Mouse (Mus musculus) bone marrow macrophage, adult 2 months (primary cell): ENCODE measurements at regions not wholly inside any gene's neighbourhood (a gene's known extent, or its start where the extent isn't known, plus 50 kb on each side); places are given as distances from the start of the nearest gene placed in this dataset.

Experiments
- CTCF ChIP-seq: IDR thresholded peaks from 2 replicates; pipeline ENCODE4 v1.5.1; 2012; ENCODE audit warnings: low read depth, mild to moderate bottlenecking, low read length, moderate library complexity
- POLR2A ChIP-seq: IDR thresholded peaks from 2 replicates; pipeline ENCODE4 v1.6.1; 2012; ENCODE audit warnings: mild to moderate bottlenecking, low read depth, low read length, borderline replicate concordance

DNA sequence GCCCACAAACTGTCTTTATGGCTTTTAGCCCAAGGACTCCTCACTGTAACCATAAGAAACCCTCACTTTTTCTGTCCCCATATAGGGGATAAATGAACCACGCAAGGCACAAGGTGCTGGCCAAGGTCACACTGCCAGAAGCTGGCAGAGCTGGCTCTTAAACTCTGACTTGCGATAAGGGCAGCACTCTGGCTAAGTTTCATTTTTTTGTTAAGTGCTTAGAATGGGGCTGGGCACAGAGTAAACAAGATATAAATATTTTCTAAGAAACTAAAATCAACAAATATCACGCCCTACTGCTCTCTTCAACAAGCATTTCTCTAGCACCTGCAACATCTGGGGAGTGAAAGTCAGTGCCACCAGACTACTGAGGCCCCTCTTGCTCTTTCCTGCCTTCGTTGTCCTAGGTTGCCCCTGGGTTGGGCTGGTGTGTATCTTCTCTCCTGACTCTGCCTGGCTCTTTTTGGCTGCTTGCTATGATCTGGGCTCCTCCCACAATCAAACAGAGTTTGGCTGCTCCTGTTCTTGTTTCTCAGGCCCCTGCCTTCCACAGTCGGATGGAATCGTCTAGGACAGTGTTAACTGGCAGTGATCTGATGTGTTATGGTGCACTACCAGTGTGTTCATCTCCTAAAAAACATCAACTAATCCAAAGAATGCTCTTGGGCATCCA lies 60.5 kb upstream of the Adra1b start:
- TF ChIP-seq POLR2A (no peak), CTCF (no peak)
